Mouse (Mus musculus): ENCODE measurements at regions not wholly inside any gene's neighbourhood (a gene's known extent, or its start where the extent isn't known, plus 50 kb on each side); places are given as distances from the start of the nearest gene placed in this dataset.

DNA sequence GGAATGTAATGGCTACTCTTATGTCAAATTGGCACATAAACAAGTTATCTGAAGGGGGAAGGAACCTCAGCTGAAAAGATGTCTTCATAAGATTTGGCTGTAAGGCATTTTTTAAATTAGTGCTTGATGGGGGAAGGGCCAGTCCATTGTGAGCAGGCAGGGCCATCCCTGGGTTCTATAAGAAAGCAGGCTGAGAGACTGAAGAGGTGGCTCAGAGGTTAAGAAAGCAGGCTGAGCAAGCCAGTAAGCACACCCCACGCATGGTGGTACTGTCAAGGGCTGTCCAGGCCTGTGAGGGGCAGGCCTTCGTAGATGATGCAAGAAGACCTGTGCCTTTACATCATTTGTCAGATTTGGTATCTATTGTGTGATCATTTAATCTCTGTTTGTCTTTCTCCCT, 147.0 kb downstream of the Bod1 start:
- Histone ChIP-seq H3K9me3 (ENCODE audit: control insufficient read depth, low read depth, low read length) (no peaks in the 10 kb centered on the region), H3K4me1 (ENCODE audit: control insufficient read depth, insufficient read depth, low read length) (no peaks in the 10 kb centered on the region), H3K4me3 (ENCODE audit: low read depth, low read length) (no peak overlapping the region), H3K36me3 (ENCODE audit: control insufficient read depth, insufficient read depth, low read length) (no peaks in the 10 kb centered on the region), H3K27me3 (ENCODE audit: control insufficient read depth, insufficient read depth, low read length) (no peaks in the 10 kb centered on the region), H3K4me2 (replicated peaks; ENCODE audit: low read depth, low read length) (no peak overlapping the region), H3K27ac (ENCODE audit: low read length) (no peak overlapping the region), H3K9ac (replicated peaks; ENCODE audit: low read depth, low read length) (no peak overlapping the region)
- ATAC-seq (ENCODE audit: insufficient number of reproducible peaks, insufficient read depth, low FRiP score, low read depth) = no peak
- 76% methylated on average over 2 of the region's 2 CpGs for WGBS

DNA sequence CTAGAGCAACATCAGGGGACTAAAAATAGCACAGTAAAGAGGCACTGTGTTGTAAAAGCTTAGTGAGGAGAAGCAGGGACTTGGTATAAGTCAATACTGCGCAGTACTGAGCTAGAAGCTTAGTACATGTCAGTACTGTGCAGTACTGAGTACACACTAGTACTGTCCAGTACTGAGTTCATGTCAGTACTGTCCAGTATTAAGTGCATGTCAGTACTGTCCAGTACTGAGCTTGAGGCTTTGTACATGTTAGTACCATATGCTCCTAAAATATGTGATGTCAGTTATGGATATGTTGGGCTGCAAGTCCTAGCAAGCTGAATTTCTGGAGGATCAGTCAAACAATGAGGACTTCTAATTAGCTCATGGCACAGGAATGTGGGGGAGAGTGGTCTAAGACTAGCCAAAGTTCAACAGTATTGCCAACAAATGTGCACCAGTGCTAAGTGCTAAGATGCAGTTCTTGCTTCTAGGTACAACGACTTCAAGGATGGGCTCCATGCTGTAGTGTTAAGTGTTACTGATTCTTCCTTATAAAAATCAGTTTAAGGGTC, 147.5 kb downstream of the Bod1 start:
- H3K9ac ChIP-seq (replicated peaks; ENCODE audit: low read depth, low read length) = no peak overlapping the region
- H3K27ac ChIP-seq (ENCODE audit: low read length) = no peak overlapping the region
- 71% methylated on average over 2 of the region's 2 CpGs for WGBS
- H3K36me3 ChIP-seq (ENCODE audit: control insufficient read depth, insufficient read depth, low read length) = no peaks in the 10 kb centered on the region
- H3K4me3 ChIP-seq (ENCODE audit: low read depth, low read length) = no peak overlapping the region
- H3K4me1 ChIP-seq (ENCODE audit: control insufficient read depth, insufficient read depth, low read length) = no peaks in the 10 kb centered on the region
- ATAC-seq (ENCODE audit: insufficient number of reproducible peaks, insufficient read depth, low FRiP score, low read depth) = peak; percentile 37; the same call in 1 of the 2 replicates
- H3K4me2 ChIP-seq (replicated peaks; ENCODE audit: low read depth, low read length) = no peak overlapping the region
- H3K9me3 ChIP-seq (ENCODE audit: control insufficient read depth, low read depth, low read length) = no peaks in the 10 kb centered on the region
- H3K27me3 ChIP-seq (ENCODE audit: control insufficient read depth, insufficient read depth, low read length) = no peaks in the 10 kb centered on the region

DNA sequence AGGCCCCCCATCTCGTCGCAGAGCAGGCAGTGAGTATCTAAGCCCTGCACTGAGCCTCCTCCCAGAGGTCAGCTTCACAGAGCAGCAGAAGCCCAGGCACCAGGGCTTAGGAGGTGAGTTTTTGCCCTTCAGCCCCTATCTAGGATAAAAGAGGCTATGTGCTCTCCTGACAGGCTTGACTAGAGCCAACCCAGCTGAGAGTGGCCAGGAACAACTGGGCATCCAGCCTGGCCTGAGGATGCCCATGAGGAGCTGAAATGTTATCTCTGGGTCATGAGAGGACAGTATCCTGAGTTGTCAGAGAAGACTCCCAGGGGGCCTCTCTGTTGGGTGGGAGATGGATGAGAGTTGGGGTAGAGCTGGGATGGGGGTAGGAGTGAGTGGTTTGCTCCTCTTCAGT, 149.6 kb downstream of the Bod1 start:
- H3K4me3 ChIP-seq (ENCODE audit: low read depth, low read length) = no peak overlapping the region
- H3K9me3 ChIP-seq (ENCODE audit: control insufficient read depth, low read depth, low read length) = no peaks in the 10 kb centered on the region
- ATAC-seq (ENCODE audit: insufficient number of reproducible peaks, insufficient read depth, low FRiP score, low read depth) = no peak
- no peaks in the 10 kb centered on the region for H3K36me3 ChIP-seq (ENCODE audit: control insufficient read depth, insufficient read depth, low read length)
- H3K27ac ChIP-seq (ENCODE audit: low read length) = no peak overlapping the region
- H3K4me1 ChIP-seq (ENCODE audit: control insufficient read depth, insufficient read depth, low read length) = no peaks in the 10 kb centered on the region
- no peaks in the 10 kb centered on the region for H3K27me3 ChIP-seq (ENCODE audit: control insufficient read depth, insufficient read depth, low read length)
- H3K9ac ChIP-seq (replicated peaks; ENCODE audit: low read depth, low read length) = no peak overlapping the region
- no peak overlapping the region for H3K4me2 ChIP-seq (replicated peaks; ENCODE audit: low read depth, low read length)
- 75% methylated on average over 2 of the region's 2 CpGs for WGBS

DNA sequence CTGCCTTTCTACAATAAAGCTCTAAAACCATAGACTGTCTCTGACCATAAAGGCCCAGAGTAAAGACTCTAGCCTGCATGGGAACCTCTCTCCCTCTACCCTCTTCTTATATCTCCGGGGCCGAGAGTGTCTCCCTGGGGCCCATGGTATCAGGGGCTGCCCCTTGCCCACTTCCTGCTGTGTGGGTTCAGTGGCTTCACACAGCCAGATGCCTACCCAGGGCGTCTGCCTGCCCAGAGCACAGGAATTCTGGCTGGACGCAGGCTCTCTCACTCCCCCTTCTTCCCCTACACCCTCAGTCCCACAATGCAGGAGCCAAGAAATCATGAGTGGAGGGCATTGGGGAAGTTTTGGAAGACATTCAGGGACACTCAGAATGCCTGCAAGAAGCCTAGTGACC, 150.8 kb downstream of the Bod1 start:
- Histone ChIP-seq H3K9me3 (ENCODE audit: control insufficient read depth, low read depth, low read length) (no peaks in the 10 kb centered on the region), H3K4me1 (ENCODE audit: control insufficient read depth, insufficient read depth, low read length) (no peaks in the 10 kb centered on the region), H3K4me3 (ENCODE audit: low read depth, low read length) (no peak overlapping the region), H3K9ac (replicated peaks; ENCODE audit: low read depth, low read length) (no peak overlapping the region), H3K27ac (ENCODE audit: low read length) (no peak overlapping the region), H3K4me2 (replicated peaks; ENCODE audit: low read depth, low read length) (no peak overlapping the region), H3K27me3 (ENCODE audit: control insufficient read depth, insufficient read depth, low read length) (no peaks in the 10 kb centered on the region), H3K36me3 (ENCODE audit: control insufficient read depth, insufficient read depth, low read length) (no peaks in the 10 kb centered on the region)
- 70% methylated on average over 4 of the region's 4 CpGs for WGBS
- ATAC-seq (ENCODE audit: insufficient number of reproducible peaks, insufficient read depth, low FRiP score, low read depth) = no peak

DNA sequence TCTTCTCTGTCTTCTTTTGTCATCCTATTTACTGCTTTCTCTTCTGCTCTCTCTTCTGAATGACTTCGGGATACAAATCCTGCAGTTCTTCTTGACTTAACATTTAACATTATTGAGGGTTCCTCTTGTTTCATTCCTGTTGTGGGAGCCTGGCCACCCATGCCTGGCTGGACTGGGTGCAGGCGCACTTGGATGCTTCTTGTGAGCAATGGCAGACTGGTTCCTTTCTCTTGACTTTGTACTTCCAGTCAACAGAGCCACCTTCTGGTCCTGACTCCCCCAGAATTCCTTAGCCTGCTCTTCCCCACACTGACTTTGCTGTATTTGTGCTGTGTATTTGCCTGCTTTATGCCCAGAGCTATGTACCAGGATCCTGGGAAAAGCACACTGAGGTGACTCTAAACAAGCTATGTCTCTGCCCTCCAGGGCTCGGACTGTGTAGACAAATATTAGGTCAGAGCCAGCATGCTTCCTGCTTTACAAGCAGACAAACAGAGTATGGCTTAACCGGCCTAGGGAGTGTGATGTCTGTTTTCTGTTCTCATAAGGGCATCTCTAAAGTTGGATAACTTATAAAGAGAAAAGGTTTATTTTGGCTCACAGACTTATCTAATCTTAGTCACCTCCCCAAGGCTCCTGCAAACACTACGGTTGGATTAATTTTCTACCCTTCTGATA, 133.5 kb upstream of the Stc2 start:
- ATAC-seq (ENCODE audit: insufficient number of reproducible peaks, insufficient read depth, low FRiP score, low read depth) = no peak
- WGBS = 61% methylated on average over 5 of the region's 5 CpGs
- H3K4me3 ChIP-seq (ENCODE audit: low read depth, low read length) = no peak overlapping the region

DNA sequence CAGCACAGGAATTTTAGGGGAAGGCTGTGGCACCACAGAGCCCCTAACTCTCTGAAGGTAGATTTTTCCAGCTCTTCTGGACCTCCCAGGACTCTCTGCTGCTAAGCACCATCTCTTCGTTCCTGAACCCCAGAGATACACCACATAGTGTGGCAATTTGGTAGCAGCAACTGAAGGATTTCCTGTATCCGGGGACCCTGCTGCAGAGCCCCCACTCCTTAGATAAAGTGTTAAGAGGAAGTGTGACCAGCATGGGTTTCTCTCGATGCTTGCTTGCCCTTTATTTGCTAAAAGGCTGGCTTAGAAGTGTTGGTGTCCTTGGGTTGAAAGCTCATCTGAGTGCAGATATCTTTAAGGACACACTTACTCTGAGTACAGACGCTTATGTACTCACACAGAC, 115.6 kb upstream of the Stc2 start:
- H3K9me3 ChIP-seq (ENCODE audit: control insufficient read depth, low read depth, low read length) = no peaks in the 10 kb centered on the region
- H3K36me3 ChIP-seq (ENCODE audit: control insufficient read depth, insufficient read depth, low read length) = no peaks in the 10 kb centered on the region
- H3K27me3 ChIP-seq (ENCODE audit: control insufficient read depth, insufficient read depth, low read length) = no peaks in the 10 kb centered on the region
- no peak overlapping the region for H3K4me3 ChIP-seq (ENCODE audit: low read depth, low read length)
- no peak for ATAC-seq (ENCODE audit: insufficient number of reproducible peaks, insufficient read depth, low FRiP score, low read depth)
- no peaks in the 10 kb centered on the region for H3K4me1 ChIP-seq (ENCODE audit: control insufficient read depth, insufficient read depth, low read length)
- H3K4me2 ChIP-seq (replicated peaks; ENCODE audit: low read depth, low read length) = no peak overlapping the region
- no peak overlapping the region for H3K9ac ChIP-seq (replicated peaks; ENCODE audit: low read depth, low read length)
- no peak overlapping the region for H3K27ac ChIP-seq (ENCODE audit: low read length)
- 64% methylated on average over 4 of the region's 4 CpGs for WGBS

More for the DNA sequence above, 133.5 kb upstream of the Stc2 start:
- no peaks in the 10 kb centered on the region for H3K27me3 ChIP-seq (ENCODE audit: control insufficient read depth, insufficient read depth, low read length)
- H3K9me3 ChIP-seq (ENCODE audit: control insufficient read depth, low read depth, low read length) = no peaks in the 10 kb centered on the region
- H3K9ac ChIP-seq (replicated peaks; ENCODE audit: low read depth, low read length) = no peak overlapping the region
- H3K36me3 ChIP-seq (ENCODE audit: control insufficient read depth, insufficient read depth, low read length) = no peaks in the 10 kb centered on the region
- no peaks in the 10 kb centered on the region for H3K4me1 ChIP-seq (ENCODE audit: control insufficient read depth, insufficient read depth, low read length)
- H3K4me2 ChIP-seq (replicated peaks; ENCODE audit: low read depth, low read length) = no peak overlapping the region
- no peak overlapping the region for H3K27ac ChIP-seq (ENCODE audit: low read length)

DNA sequence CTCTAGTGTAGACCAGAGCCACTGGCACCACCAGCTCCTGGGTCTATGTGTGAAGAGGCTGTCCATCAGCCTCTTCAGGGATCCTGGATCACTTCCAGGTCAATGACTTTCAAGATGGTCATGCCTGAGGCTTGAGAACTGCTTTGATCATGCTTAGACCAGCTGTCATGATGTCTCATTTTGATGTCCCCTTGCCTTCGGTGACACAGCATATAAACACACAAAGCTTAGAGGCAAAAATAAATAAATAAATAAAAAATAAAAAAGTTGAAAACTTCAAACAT, 111.1 kb upstream of the Stc2 start:
- no peak for ATAC-seq (ENCODE audit: insufficient number of reproducible peaks, insufficient read depth, low FRiP score, low read depth)
- Histone ChIP-seq H3K27ac (ENCODE audit: low read length) (no peak overlapping the region), H3K36me3 (ENCODE audit: control insufficient read depth, insufficient read depth, low read length) (no peaks in the 10 kb centered on the region), H3K4me3 (ENCODE audit: low read depth, low read length) (no peak overlapping the region), H3K4me2 (replicated peaks; ENCODE audit: low read depth, low read length) (no peak overlapping the region), H3K27me3 (ENCODE audit: control insufficient read depth, insufficient read depth, low read length) (no peaks in the 10 kb centered on the region), H3K4me1 (ENCODE audit: control insufficient read depth, insufficient read depth, low read length) (peaks cover under 1% of the 10 kb centered on the region; the same call in 1 of the 2 replicates), H3K9ac (replicated peaks; ENCODE audit: low read depth, low read length) (no peak overlapping the region), H3K9me3 (ENCODE audit: control insufficient read depth, low read depth, low read length) (no peaks in the 10 kb centered on the region)
- 79% methylated on average over 1 of the region's 1 CpGs for WGBS

DNA sequence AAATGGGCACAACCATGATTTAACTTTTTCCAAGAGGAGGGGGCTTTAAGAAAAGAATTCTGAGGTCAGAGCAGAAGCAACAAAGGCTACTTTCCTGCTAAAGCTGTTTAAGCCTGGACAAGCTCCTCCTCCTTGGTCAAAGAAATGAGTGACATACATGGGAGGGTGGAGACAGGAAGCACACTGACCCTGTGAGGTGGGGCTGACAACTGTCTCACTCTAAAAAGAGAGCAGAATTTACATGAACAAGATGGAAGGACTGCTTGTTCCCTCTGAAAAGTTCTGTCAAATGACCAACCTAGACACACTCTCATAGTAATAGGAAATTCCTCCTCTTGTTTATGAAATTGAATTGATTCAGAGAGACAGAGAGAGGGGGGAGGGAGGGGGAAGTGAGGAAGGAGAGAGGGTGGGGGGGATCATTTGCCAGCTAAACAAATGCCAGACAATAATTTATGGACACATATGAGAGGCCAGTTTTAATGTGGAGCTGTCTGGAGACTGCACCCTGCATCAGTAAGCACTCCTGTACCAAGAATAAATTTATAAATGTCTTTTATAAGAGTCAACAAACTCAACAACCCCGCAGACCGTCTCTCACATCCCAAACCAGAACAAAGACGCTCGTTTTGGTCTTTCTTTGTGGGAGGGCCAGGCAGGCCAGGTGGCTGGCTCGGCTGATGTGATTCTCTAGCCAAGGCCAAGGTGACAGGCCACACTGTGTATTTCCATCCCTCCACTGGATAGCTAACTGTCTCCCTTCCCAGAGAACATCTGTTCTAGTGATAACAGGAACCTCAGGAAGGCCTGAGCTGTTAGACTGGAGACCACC, 110.6 kb upstream of the Stc2 start:
- Histone ChIP-seq H3K27ac (ENCODE audit: low read length) (no peak overlapping the region), H3K4me2 (replicated peaks; ENCODE audit: low read depth, low read length) (no peak overlapping the region), H3K9ac (replicated peaks; ENCODE audit: low read depth, low read length) (no peak overlapping the region), H3K4me3 (ENCODE audit: low read depth, low read length) (no peak overlapping the region), H3K36me3 (ENCODE audit: control insufficient read depth, insufficient read depth, low read length) (no peaks in the 10 kb centered on the region), H3K27me3 (ENCODE audit: control insufficient read depth, insufficient read depth, low read length) (no peaks in the 10 kb centered on the region), H3K4me1 (ENCODE audit: control insufficient read depth, insufficient read depth, low read length) (peaks cover 3% of the 10 kb centered on the region; the same call in 1 of the 2 replicates), H3K9me3 (ENCODE audit: control insufficient read depth, low read depth, low read length) (no peaks in the 10 kb centered on the region)
- ATAC-seq (ENCODE audit: insufficient number of reproducible peaks, insufficient read depth, low FRiP score, low read depth) = no peak
- 51% methylated on average over 5 of the region's 5 CpGs for WGBS

All from stomach, embryonic 14.5 days (tissue).